Mouse (Mus musculus) liver, adult 2 months (tissue): ENCODE data around the gene Tcp10c.
"Not testable (repeated sequence)": the region's sequence is repeated elsewhere in the genome, so short reads cannot be mapped to it uniquely, and the experiment has no call there.

Experiments used
- CTCF ChIP-seq: fragments of 200-500 bp; IDR thresholded peaks from 2 replicates; pipeline ENCODE4 v1.5.1; 2011; ENCODE audit warnings: low read depth, low read length, control low read depth
- POLR2A ChIP-seq: fragments of 200-500 bp; IDR thresholded peaks from 2 replicates; pipeline ENCODE4 v1.6.1; 2011; ENCODE audit warnings: low read length, control low read depth; ENCODE audit not compliant: insufficient read depth; ENCODE audit errors: extremely low read depth

DNA sequence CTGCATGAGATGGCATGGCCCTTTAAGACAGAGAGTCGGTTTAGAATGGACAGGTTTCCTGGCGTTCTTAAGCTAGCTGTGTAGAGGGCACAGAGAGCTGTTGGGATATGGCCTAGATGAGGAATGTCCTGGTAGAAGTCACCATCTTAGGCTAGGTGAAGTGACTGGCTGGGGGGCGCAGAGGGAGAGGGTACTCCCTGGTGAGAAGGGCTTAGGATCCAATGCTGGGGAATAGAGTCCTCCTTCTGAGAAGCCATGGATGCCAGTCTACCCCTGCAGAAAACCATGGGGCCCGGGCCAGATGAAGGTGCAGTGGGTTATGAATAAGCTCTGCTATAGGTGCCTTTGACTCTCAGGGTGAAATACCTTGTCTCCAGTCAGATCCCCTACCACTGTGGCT, at the start of gene Tcp10c:
- not testable (repeated sequence) for TF ChIP-seq POLR2A, CTCF
